In genomic region chr9:15240863-15241595, GRCm38 (mm10) we compare ENCODE assay signal across 17 mouse cellular contexts. TPM values are rescaled to one million over a fixed set of nuclear protein-coding genes. Genes with fewer than 3 reads are reported as not detected.
DNase-seq lines count a peak whose midpoint lies in the region; ATAC-seq and TF ChIP-seq lines count a peak whose summit lies in the region.
"Had no signal": no experiment of that assay in that cellular context is flagged by ENCODE, and none has a peak within 500 bp of the region (broad histone marks: within the 10 kb centered on the region; RNA-seq: fewer than 3 reads in every experiment).

No protein-coding gene starts in this region.

- no peak overlapping the region for H3K9ac ChIP-seq in hindbrain, embryonic 13.5 days
- H3K9ac ChIP-seq in liver, embryonic 11.5 days (ENCODE audit: low read depth, low read length): no peak overlapping the region
- no peak overlapping the region for H3K9ac ChIP-seq in liver, postnatal 0 days (replicated peaks)
- peak overlapping the region; percentile 37 for H3K9ac ChIP-seq in MEL (ENCODE audit: control insufficient read depth, low read depth, low read length, poor library complexity, severe bottlenecking)
- H3K9ac ChIP-seq: forebrain, embryonic 15.5 days; heart, embryonic 12.5 days; hindbrain, embryonic 14.5 days had no signal

- 74% methylated on average over 6 of the region's 6 CpGs for WGBS in hindbrain, embryonic 10.5 days
- WGBS in hindbrain, embryonic 13.5 days: 77% methylated on average over 6 of the region's 6 CpGs
- 59% methylated on average over 6 of the region's 6 CpGs for WGBS in liver, embryonic 11.5 days
- WGBS in liver, postnatal 0 days (ENCODE audit: insufficient replicate concordance): 40% methylated on average over 6 of the region's 6 CpGs
- 76% methylated on average over 6 of the region's 6 CpGs for WGBS in embryonic facial prominence, embryonic 10.5 days

- H3K79me2 ChIP-seq in MEL (ENCODE audit: control insufficient read depth, insufficient read depth, low read length, poor library complexity): peaks cover 13% of the 10 kb centered on the region

- peaks cover 26% of the 10 kb centered on the region for H3K27me3 ChIP-seq in hindbrain, embryonic 10.5 days (ENCODE audit: insufficient read depth, poor library complexity, severe bottlenecking)
- H3K27me3 ChIP-seq in hindbrain, embryonic 13.5 days: peaks cover 18% of the 10 kb centered on the region; the same call in 1 of the 2 replicates
- peaks cover 4% of the 10 kb centered on the region for H3K27me3 ChIP-seq in liver, embryonic 11.5 days (replicated peaks; ENCODE audit: control insufficient read depth, insufficient read depth, low read length)
- H3K27me3 ChIP-seq in liver, postnatal 0 days (ENCODE audit: insufficient read depth, low read length): 0 out of 2 replicates have a peak, but pooled peaks cover 14% of the 10 kb centered on the region
- no peaks in the 10 kb centered on the region for H3K27me3 ChIP-seq in MEL (ENCODE audit: control insufficient read depth in 1 of 2, insufficient read depth in 2 of 2, low read length in 2 of 2)
- H3K27me3 ChIP-seq in embryonic facial prominence, embryonic 10.5 days (replicated peaks; ENCODE audit: low read depth, poor library complexity, severe bottlenecking): peaks cover 40% of the 10 kb centered on the region
- H3K27me3 ChIP-seq: forebrain, embryonic 15.5 days; heart, embryonic 12.5 days; Patski had no signal

- DNase-seq in hindbrain, embryonic 10.5 days (ENCODE audit: low spot score): peak; percentile 1
- peak; percentile 30 for DNase-seq in liver, embryonic 11.5 days (ENCODE audit: low spot score)
- DNase-seq in liver, postnatal 0 days: no peak
- DNase-seq in MEL (ENCODE audit: low read depth, low spot score): peak; percentile 90
- peak; percentile 6 for DNase-seq in embryonic facial prominence, embryonic 10.5 days (ENCODE audit: low spot score)
- no peak for DNase-seq in lung, postnatal 36 days
- DNase-seq in left cerebral cortex, adult 8-10 months (ENCODE audit: low spot score in 2 of 2): no peak
- DNase-seq: cerebellum, adult 9-11 months; gastrocnemius, postnatal 36 days had no signal

- no peak for ATAC-seq in hindbrain, embryonic 13.5 days (ENCODE audit: low FRiP score)
- no peak for ATAC-seq in liver, embryonic 11.5 days (replicated peaks; ENCODE audit: low FRiP score)
- ATAC-seq in liver, postnatal 0 days: no peak
- ATAC-seq: activated CD4-positive, CD25-positive, alpha-beta regulatory T cell, adult 4 months; forebrain, embryonic 15.5 days had no signal

- H3K36me3 ChIP-seq in hindbrain, embryonic 10.5 days: no peaks in the 10 kb centered on the region
- no peaks in the 10 kb centered on the region for H3K36me3 ChIP-seq in hindbrain, embryonic 13.5 days
- no peaks in the 10 kb centered on the region for H3K36me3 ChIP-seq in liver, embryonic 11.5 days (ENCODE audit: control insufficient read depth, insufficient read depth, low read length)
- no peaks in the 10 kb centered on the region for H3K36me3 ChIP-seq in liver, postnatal 0 days (replicated peaks; ENCODE audit: insufficient read depth, low read length)
- H3K36me3 ChIP-seq in MEL (ENCODE audit: control insufficient read depth in 1 of 2, insufficient read depth in 2 of 2, low read length in 2 of 2): peaks cover 0 to 28% of the 10 kb centered on the region in 2 experiments; a peak in 2 of 4 replicates
- H3K36me3 ChIP-seq in embryonic facial prominence, embryonic 10.5 days (replicated peaks): no peaks in the 10 kb centered on the region
- H3K36me3 ChIP-seq: forebrain, embryonic 15.5 days; G1E; heart, embryonic 12.5 days had no signal

- no peak for TF ChIP-seq EP300 in liver, postnatal 0 days (IDR thresholded peaks at IDR 0.05; ENCODE audit: low read depth)
- peak; percentile 71 to 80 for TF ChIP-seq EP300 in MEL (IDR thresholded peaks at IDR 0.05; ENCODE audit: low read depth in 1 of 2, low read length in 2 of 2)

- H3K27ac ChIP-seq in hindbrain, embryonic 10.5 days: no peak overlapping the region
- no peak overlapping the region for H3K27ac ChIP-seq in hindbrain, embryonic 13.5 days
- H3K27ac ChIP-seq in liver, embryonic 11.5 days (ENCODE audit: low read depth, low read length): no peak overlapping the region
- no peak overlapping the region for H3K27ac ChIP-seq in liver, postnatal 0 days (ENCODE audit: low read depth)
- peak overlapping the region; percentile 40; the same call in 1 of the 2 replicates for H3K27ac ChIP-seq in MEL (ENCODE audit: control insufficient read depth, low read depth, low read length)
- no peak overlapping the region for H3K27ac ChIP-seq in embryonic facial prominence, embryonic 10.5 days (replicated peaks)
- H3K27ac ChIP-seq: forebrain, embryonic 15.5 days; hindbrain, embryonic 14.5 days had no signal

- H3K9me3 ChIP-seq in hindbrain, embryonic 10.5 days: no peaks in the 10 kb centered on the region
- no peaks in the 10 kb centered on the region for H3K9me3 ChIP-seq in hindbrain, embryonic 13.5 days
- no peaks in the 10 kb centered on the region for H3K9me3 ChIP-seq in liver, embryonic 11.5 days (ENCODE audit: control insufficient read depth, low read length)
- no peaks in the 10 kb centered on the region for H3K9me3 ChIP-seq in liver, postnatal 0 days (ENCODE audit: low read length)
- H3K9me3 ChIP-seq in MEL (replicated peaks; ENCODE audit: insufficient read depth, low read length): no peaks in the 10 kb centered on the region
- H3K9me3 ChIP-seq in embryonic facial prominence, embryonic 10.5 days: no peaks in the 10 kb centered on the region
- H3K9me3 ChIP-seq: forebrain, embryonic 15.5 days; G1E; heart, embryonic 12.5 days had no signal

- H3K4me1 ChIP-seq in hindbrain, embryonic 10.5 days (replicated peaks): peaks cover 20% of the 10 kb centered on the region
- peaks cover 21% of the 10 kb centered on the region for H3K4me1 ChIP-seq in hindbrain, embryonic 13.5 days (replicated peaks)
- peaks cover 10% of the 10 kb centered on the region for H3K4me1 ChIP-seq in liver, embryonic 11.5 days (replicated peaks; ENCODE audit: control insufficient read depth, insufficient read depth, low read length)
- H3K4me1 ChIP-seq in liver, postnatal 0 days (ENCODE audit: insufficient read depth): no peaks in the 10 kb centered on the region
- peaks cover 24 to 32% of the 10 kb centered on the region in 2 experiments for H3K4me1 ChIP-seq in MEL (ENCODE audit: control insufficient read depth in 1 of 2, insufficient read depth in 2 of 2, low read length in 2 of 2)
- peaks cover 23% of the 10 kb centered on the region for H3K4me1 ChIP-seq in embryonic facial prominence, embryonic 10.5 days

- TF ChIP-seq CTCF in liver, postnatal 0 days (IDR thresholded peaks at IDR 0.05; ENCODE audit: low read depth): no peak
- TF ChIP-seq CTCF in MEL (IDR thresholded peaks at IDR 0.05 in 2 of 3, conservative IDR thresholded peaks at IDR 0.05 in 1 of 3; ENCODE audit: control insufficient read depth in 1 of 3, insufficient read depth in 1 of 3, low read depth in 2 of 3, low read length in 3 of 3, poor library complexity in 1 of 3, severe bottlenecking in 1 of 3): no peak

- no peak for TF ChIP-seq POLR2A in MEL (IDR thresholded peaks at IDR 0.05; ENCODE audit: control insufficient read depth in 1 of 2, insufficient read depth in 1 of 2, low read depth in 1 of 2, low read length in 2 of 2, poor library complexity in 1 of 2)

- no peak overlapping the region for H3K4me3 ChIP-seq in hindbrain, embryonic 10.5 days
- H3K4me3 ChIP-seq in hindbrain, embryonic 13.5 days: no peak overlapping the region
- no peak overlapping the region for H3K4me3 ChIP-seq in liver, embryonic 11.5 days (ENCODE audit: low read depth, low read length)
- H3K4me3 ChIP-seq in liver, postnatal 0 days (ENCODE audit: low read depth, low read length): no peak overlapping the region
- H3K4me3 ChIP-seq in MEL (ENCODE audit: control insufficient read depth in 1 of 2, insufficient read depth in 1 of 2, low read depth in 2 of 2, low read length in 2 of 2): peak overlapping the region; percentile 6 to 18; a peak in 3 of 4 replicates
- no peak overlapping the region for H3K4me3 ChIP-seq in embryonic facial prominence, embryonic 10.5 days
- H3K4me3 ChIP-seq: forebrain, embryonic 15.5 days; heart, embryonic 12.5 days had no signal

- H3K4me2 ChIP-seq in hindbrain, embryonic 13.5 days: no peak overlapping the region
- H3K4me2 ChIP-seq in liver, embryonic 11.5 days: no peak overlapping the region
- H3K4me2 ChIP-seq in liver, postnatal 0 days (ENCODE audit: low read depth, low read length): no peak overlapping the region
- H3K4me2 ChIP-seq: forebrain, embryonic 15.5 days; heart, embryonic 12.5 days had no signal

- TF ChIP-seq RAD21 in MEL (IDR thresholded peaks at IDR 0.05; ENCODE audit: low read depth, low read length): no peak

TF ChIP-seq in MEL, 35 proteins besides CTCF, POLR2A, EP300 and RAD21 (continues in another document):
- TF ChIP-seq MAFK (IDR thresholded peaks at IDR 0.05; ENCODE audit: borderline replicate concordance, low read depth, low read length) (no peak), TBP (IDR thresholded peaks at IDR 0.05; ENCODE audit: low read depth, low read length) (peak; percentile 64; the same call in 1 of the 2 replicates), ELF1 (IDR thresholded peaks at IDR 0.05; ENCODE audit: low read depth, low read length) (no peak)

RNA-seq across cellular contexts. Expression of gene Vstm5, which starts 2.2 kb away (rescaled TPM):
- polyA plus RNA-seq in hindbrain, embryonic 10.5 days (2016; fragmentation: Nextera tagmentation; extraction: Ambion mirVana): 0.86 and 1.6 TPM in 2 replicates
- polyA plus RNA-seq in hindbrain, embryonic 13.5 days (2015; fragmentation: Nextera tagmentation; extraction: Ambion mirVana): 15.8 and 17.0 TPM in 2 replicates
- 0.84 and 1.4 TPM in 2 replicates for polyA plus RNA-seq in liver, embryonic 11.5 days (2014; fragmentation: Nextera tagmentation; extraction: Ambion mirVana)
- polyA plus RNA-seq in liver, postnatal 0 days (2015; fragmentation: Nextera tagmentation; extraction: Ambion mirVana): 0.22 and 0.39 TPM in 2 replicates
- total RNA-seq in MEL (2012; rRNA removed): 18.0 and 27.0 TPM in 2 replicates
- 10 to 100 TPM in 1 of 2 experiments, not detected in 1; 23.5 TPM for polyA plus RNA-seq in MEL (2012; ENCODE audit: insufficient read depth in 1 of 2, insufficient read length in 2 of 2, low read depth in 1 of 2, low replicate concordance in 2 of 2, missing spikeins in 1 of 2)
- polyA plus RNA-seq in embryonic facial prominence, embryonic 10.5 days (2016; fragmentation: Nextera tagmentation; extraction: Ambion mirVana): 1.1 and 1.2 TPM in 2 replicates
- total RNA-seq in left cerebral cortex, adult 8-10 months (2022): 10 to 100 TPM; 10.1 to 11.4 (median 10.5) TPM
- total RNA-seq: G1E; gastrocnemius, adult 8-10 months had no signal
- polyA plus RNA-seq: activated CD4-positive, CD25-positive, alpha-beta regulatory T cell, adult 4 months; G1E had no signal

RNA-seq across cellular contexts. Expression of gene Med17, which starts 38.7 kb away (rescaled TPM):
- polyA plus RNA-seq in hindbrain, embryonic 10.5 days (2016; fragmentation: Nextera tagmentation; extraction: Ambion mirVana): 37.6 and 42.4 TPM in 2 replicates
- polyA plus RNA-seq in hindbrain, embryonic 13.5 days (2015; fragmentation: Nextera tagmentation; extraction: Ambion mirVana): 34.1 and 34.9 TPM in 2 replicates
- 41.9 and 47.3 TPM in 2 replicates for polyA plus RNA-seq in liver, embryonic 11.5 days (2014; fragmentation: Nextera tagmentation; extraction: Ambion mirVana)
- 12.3 and 13.6 TPM in 2 replicates for polyA plus RNA-seq in liver, postnatal 0 days (2015; fragmentation: Nextera tagmentation; extraction: Ambion mirVana)
- 167 and 175 TPM in 2 replicates for total RNA-seq in MEL (2012; rRNA removed)
- polyA plus RNA-seq in MEL (2012; ENCODE audit: insufficient read depth in 1 of 2, insufficient read length in 2 of 2, low read depth in 1 of 2, low replicate concordance in 2 of 2, missing spikeins in 1 of 2): 100 to 1,000 TPM; 185 to 478 TPM
- 37.2 and 42.1 TPM in 2 replicates for polyA plus RNA-seq in embryonic facial prominence, embryonic 10.5 days (2016; fragmentation: Nextera tagmentation; extraction: Ambion mirVana)
- 10 to 100 TPM; 34.6 to 43.3 (median 39.4) TPM for total RNA-seq in left cerebral cortex, adult 8-10 months (2022)

Comparison
In these comparisons a context has a peak if more than half of its experiments do, and no peak if none do; other contexts are left out.
1. DNase-seq: peak in hindbrain, embryonic 10.5 days (single experiment), liver, embryonic 11.5 days (single experiment), MEL (single experiment) and embryonic facial prominence, embryonic 10.5 days (single experiment); none in liver, postnatal 0 days (single experiment), lung, postnatal 36 days (single experiment) and left cerebral cortex, adult 8-10 months (0 of 2).
2. H3K4me3 ChIP-seq: peak in MEL (2 of 2); none in hindbrain, embryonic 10.5 days (single experiment), hindbrain, embryonic 13.5 days (single experiment), liver, embryonic 11.5 days (single experiment), liver, postnatal 0 days (single experiment) and embryonic facial prominence, embryonic 10.5 days (single experiment).